Mouse (Mus musculus) G1E-ER4 (cell line): Measurements from ENCODE around the gene Flot1. TPM values are rescaled to one million over a fixed set of nuclear protein-coding genes. Genes with fewer than 3 reads are reported as not detected.

Experiments
- GATA1 ChIP-seq: IDR thresholded peaks from one replicate; pipeline ENCODE4 v1.8.0; 2012; ENCODE audit warnings: low read length, inconsistent platforms
- polyA plus RNA-seq: library from polyadenylated mRNA; stranded (reverse); fragments of >175 nt; gene quantifications from 2 replicates; pipeline ENCODE4 v1.2.3, GENCODE M21; 2012

Flot1 gene
- polyA plus RNA-seq, 1 experiment, result 85.3 TPM

DNA sequence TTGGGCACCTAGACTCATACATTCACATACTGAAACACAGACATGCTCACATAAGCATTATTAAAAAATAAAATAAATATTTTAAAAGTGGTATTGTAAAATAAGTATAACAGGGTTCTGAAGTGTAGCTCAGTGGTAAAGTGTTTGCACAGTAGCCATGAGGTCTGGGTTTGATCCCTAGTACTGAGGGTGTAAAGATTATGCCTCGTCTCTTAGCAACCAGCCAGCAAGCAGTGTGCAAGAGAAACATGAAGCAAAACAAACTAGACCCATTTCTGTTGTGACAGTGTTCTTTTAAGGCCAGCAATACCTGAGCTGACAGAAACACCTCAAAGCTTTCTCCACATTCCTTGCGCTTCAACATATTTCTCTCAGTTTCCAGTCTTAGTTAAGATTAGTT is 22.1 kb upstream of the Flot1 start:
- TF ChIP-seq GATA1, result no peak

DNA sequence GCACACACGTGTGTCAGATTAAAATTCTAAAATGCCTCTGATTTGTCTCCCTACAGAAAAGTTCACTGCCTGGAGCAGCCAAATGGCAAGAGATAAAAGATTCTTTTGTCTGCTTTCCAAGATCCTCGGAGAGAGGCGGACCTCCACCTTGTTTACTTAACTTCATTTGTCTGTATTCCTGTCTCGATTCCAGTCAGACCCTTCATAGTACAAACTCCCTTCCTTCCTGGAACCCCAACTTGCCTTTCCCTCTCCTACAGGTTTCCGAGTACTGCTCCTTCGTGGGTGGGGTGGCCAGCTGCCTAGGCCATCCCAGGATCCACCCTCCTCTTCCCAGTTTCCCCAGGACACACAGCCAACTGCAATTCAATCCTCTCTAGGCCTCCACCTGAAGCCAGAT is 20.0 kb upstream of the Flot1 start:
- TF ChIP-seq GATA1, result no peak

DNA sequence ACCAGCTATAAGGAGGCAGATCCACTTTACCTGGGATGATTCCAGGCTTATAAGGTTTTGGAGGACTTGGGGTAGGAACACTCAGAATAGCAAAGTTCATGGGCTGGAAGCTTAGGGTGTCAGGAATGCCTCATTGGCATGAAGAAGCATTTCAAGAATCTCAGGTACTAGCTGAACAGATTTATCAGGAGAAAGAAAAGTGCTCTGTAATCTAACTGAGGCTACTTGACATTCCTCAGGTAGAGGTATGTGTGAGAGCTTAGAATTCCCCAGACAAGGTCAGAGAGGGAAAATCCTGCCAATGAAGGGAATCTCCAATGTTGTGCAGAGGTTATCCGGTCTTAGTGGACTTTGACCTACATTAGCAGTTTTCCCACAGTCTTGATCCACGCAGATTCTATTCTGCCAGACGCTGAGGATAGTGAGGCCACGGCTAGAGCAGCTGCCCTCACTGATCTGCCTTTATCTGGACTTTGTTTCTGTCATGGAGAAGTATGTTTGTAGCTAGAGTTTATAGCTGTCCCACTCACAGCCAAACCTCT is 19.1 kb upstream of the Flot1 start:
- TF ChIP-seq GATA1, result no peak

DNA sequence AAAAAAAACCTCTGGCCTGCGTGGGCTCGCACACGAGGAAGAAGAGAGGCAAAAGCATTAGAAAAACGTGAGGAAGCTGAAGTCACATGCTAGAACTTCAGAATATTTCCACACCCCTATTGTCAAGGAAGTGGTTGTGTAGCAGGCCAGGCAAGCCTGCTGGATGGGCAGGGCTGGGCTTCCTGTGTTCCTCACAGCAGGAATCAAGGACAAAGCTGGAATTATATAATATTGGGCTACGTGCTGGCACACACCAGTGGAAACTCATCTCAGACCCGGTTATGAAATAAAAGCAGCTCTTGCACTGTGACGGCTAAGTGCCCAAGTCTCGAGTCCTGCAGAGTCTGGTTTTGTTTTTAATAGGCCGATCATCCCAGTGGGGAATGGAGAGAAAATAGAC is 15.0 kb upstream of the Flot1 start:
- no peak for TF ChIP-seq GATA1

DNA sequence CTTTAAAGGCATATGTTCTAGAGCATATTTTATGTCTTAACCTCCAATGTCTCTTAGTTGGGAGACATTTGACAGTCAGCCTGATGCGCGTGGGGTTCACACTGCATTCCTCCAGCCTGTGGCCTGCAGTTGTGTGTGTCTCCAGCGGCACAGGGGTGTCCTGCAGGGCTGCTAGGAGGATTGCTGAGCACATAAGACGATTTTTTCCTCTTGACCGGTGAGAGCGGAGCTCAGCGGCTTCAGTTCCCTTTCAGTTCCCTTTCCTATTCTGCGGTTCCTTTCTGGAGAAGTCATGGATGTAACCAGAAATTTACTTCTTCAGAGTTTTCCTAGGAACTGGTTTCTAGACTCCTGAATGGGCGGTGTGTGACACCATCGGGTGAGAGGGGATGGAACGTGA is 13.6 kb upstream of the Flot1 start:
- no peak for TF ChIP-seq GATA1

DNA sequence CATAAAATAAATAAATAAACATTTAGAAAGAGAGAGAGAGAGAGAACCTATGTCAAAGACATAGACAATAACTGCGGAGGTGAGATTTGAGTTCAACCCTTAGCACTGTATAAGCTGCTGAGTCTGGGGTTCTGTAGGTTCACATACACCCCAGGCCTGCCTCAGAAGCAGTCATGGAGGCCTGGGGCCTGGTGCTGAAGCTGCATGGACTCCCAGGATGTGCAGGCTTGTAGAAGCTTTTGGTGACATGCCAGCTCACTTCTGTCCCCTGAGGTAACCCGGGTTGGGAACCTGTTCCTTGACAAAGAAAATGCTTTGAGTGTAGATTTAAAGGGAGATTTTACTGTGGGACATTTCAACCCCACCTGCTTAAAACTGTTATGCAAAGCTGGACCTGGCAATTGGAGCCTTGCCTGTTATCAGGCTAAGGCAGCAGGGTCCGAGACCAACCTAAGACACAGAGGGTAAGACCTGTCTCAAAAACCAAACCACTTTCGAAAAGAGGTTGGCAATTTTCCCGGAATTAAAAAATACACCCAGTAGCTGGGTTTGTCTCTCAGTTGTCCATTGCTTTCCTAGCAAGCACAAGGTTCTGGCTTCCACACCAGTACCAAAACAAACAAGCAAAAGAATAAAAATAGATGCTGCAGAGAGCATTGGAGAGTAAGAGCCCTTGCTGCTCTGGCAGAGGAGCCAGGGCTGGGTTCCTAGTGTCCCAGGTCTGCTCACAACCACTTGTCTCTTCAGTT is 12.0 kb upstream of the Flot1 start:
- TF ChIP-seq GATA1, result no peak

DNA sequence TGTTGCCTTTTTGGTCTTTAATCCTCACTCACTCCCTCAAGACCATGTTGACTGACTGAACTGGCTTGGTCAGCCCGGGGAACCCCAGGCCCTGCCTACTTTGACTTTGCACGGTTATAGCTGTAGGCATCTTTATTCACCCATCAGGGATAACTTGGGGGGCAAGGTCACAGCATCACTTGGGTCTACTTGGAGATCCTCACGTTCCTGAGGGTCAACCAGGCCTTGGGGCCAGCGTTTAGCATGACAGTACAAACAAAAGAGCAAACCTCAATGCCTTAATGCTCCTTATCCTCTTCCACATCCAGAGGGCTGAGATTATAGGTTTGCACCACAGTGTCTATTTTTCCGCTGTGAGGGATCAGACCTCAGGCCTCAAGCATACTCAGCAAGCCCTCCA is 10.7 kb upstream of the Flot1 start:
- no peak for TF ChIP-seq GATA1

DNA sequence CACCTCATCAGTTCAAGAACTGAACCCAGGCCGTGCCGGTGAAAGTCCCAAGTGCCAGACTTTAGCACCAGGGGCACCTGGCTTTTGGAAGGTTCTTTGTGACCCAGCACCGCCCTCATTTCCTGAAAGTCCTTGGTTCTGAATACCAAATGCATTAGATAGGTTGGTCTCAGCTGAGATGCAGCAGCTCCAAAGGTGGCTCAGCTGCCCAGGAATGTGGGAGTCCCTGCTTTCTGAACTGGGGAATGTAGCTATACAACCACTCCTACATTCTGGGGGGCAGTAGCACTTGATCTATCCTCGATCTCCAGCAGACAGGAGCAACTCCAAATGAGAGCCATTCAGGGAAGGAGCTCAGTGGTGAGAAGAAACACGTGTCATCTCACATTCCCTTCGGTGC is 10.3 kb upstream of the Flot1 start:
- no peak for TF ChIP-seq GATA1

DNA sequence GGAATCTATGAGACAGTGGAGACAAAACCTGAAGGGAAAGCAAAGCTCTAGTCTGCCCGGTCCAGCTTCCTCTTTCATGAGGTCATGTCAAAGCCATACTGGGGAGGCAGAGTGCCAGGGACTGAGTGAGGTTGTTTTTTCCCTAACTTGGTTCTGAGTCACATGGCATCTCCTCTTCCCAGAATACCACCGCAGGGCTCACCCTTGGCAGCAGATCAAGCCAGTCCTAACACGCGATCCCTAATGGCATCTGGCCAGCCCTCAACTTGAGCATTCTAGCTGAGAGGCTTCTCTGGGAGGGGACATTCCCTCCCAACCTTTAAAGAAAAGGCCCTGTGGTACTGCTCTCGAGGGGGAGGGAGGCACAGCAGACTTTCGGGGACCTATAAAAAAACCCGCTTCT is 9.8 kb upstream of the Flot1 start:
- TF ChIP-seq GATA1, result no peak

DNA sequence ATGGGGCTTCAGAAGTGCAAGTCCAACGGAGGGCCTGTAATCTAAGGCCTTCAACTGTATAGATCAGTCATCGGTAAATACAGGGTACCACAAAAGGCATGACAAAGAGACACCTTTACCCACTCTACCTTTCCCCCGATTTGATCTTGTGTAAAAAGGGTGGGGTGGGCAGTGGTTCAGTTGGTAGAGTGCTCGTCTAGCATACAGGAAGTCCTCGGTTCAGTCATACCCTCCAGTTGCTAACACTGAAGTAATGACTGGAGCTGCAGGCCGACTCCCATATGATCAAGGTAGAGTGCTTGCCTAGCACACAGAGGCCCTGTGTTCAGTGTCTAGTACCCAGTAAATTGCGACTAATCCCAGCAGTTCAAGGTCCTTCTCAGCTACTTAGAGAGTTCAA is 9.4 kb upstream of the Flot1 start:
- no peak for TF ChIP-seq GATA1

DNA sequence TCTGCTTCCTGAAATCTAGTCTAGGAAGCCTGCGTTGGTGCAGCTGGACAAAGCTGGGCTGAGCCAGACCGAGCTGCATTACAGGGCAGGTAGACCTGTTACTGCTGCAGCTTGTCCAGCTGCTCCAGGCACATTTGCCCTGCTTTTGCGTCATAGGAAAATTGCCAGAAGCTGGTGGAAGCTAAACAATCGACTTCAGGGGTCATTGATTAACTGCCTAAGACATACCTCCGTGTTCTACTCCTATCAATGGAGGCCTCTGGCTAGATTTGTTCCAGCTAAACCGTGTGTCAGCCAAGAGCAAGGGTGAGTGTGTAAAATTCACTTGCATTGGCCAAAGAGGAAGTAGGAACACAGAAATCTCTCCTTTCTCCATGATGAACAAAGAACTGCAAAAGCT is 8.4 kb upstream of the Flot1 start:
- no peak for TF ChIP-seq GATA1

DNA sequence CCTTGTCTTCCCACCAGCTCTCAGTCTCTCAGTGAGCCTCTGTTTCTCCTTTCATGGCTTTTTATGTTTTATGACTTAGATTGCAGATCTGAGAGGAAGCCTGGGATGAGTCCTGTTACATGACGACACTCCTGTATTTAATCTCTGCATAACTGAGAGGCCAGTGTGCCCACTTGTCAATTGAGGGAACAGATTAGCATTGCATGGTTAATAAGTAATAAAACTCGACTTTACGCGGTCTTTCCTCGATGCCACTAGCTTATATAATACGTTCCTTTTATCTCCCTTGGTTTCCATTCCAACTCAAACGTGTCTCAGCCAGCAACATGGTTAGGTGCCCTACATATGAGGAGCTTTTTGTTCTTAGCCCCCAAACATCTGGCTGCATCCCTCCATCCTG is 7.2 kb upstream of the Flot1 start:
- TF ChIP-seq GATA1, result no peak

DNA sequence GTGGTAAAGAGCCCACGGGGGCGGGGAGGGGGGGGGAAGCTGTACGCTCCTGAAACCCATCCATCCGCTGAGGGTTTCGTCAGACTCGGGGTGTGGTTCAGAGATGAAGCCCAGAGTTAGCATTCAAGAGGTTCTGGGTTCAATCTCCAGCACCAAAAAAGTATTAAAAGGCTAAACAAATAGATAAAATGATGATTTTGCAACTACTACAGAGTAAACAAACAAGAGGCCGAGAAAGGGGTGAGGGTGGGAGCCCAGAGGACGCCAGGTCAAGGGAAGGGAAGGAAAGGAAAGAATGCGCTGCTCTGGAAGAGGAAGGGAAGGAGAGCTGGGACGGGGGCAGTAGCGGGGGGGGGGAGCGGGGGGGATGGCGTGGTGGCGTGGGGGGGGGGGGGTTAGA is 6.3 kb upstream of the Flot1 start:
- TF ChIP-seq GATA1, result no peak

DNA sequence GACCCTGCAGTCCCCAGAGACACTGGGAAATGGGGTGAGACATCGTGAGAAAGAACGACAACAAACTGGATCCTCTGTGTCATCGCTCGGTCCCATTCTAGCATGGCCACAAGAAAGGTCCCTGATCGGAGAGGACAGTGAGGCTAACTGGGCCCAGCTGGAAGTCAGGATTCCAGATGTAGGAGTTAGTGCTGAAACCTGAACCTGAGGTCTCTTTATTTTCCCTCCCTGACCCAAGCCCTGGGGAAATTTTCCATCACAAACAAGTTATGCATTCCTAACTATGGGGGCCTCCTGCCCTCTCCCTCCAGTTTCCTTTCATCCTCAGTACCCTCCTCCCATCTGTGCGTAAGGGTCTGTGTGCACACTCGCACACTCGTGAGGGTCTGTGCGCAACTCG is 5.8 kb upstream of the Flot1 start:
- no peak for TF ChIP-seq GATA1

DNA sequence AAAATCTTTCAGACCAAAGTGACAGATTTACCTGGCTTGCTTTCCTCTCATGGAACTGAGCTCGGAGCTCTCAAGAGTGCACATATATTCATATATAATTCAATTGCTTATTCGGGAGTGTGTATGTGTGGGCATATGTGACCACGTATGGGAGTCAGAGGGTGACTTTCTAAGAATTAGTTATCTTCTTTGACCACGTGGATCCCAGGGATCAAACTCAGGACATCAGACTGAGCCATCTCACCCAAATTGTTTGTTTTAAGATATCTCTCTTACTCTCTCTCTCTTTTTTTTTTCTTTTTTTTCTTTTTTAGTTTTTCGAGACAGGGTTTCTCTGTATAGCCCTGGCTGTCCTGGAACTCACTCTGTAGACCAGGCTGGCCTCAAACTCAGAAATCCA is 2.9 kb upstream of the Flot1 start:
- TF ChIP-seq GATA1, result no peak

DNA sequence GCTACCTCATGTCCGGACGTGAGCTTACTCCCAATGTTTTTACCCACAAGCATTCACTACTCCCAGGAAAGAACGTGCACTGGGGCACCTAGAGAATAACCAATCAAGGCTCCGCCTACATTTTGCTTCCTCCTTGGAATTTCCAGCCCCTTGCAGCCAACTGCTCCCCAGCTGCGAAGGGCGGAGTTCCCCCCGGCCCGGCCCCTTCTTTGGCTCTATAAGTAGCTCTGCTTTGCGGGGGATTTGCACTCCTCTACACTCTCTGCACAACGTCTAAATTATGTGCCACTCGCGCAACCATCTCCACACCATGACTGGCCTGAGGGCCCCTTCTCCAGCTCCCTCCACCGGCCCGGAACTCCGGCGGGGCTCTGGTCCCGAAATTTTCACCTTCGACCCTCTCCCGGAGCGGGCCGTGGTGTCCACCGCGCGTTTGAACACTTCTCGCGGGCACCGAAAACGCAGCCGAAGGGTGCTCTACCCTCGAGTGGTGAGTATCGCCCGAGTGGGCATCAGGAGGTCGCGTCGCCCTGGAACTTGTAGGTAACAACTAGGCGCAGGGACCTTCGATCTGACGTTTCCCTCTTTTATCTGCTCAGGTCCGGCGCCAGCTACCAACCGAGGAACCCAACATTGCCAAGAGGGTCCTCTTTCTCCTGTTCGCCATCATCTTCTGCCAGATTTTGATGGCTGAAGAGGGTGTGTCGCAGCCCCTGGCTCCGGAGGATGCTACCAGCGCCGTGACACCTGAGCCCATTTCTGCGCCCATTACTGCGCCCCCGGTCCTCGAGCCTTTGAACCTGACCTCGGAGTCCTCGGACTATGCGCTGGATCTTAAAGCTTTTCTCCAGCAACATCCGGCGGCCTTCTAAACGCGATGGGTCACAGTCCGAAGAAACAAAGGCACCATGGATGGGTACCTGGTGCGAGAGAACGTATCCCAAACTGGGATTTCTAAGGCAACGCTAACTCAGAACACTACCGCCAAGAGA is 1.3 kb upstream of the Flot1 start, which contains the start of gene Ier3:
TSS of gene Ier3 (plus strand) at position 246 of the 992 bp plus-strand sequence.
- TF ChIP-seq GATA1, result no peak
